Mouse (Mus musculus) limb, embryonic 14.5 days (tissue): ENCODE data around the gene Wdr20rt. TPM values are rescaled to one million over a fixed set of nuclear protein-coding genes. Genes with fewer than 3 reads are reported as not detected.

Source experiments
- ATAC-seq: fragments of 200-750 bp; cut with Nextera tagmentation; 2 replicates; pipeline ENCODE4 v1.8.0; 2017; ENCODE audit warnings: low read depth, moderate number of reproducible peaks, moderate TSS enrichment; ENCODE audit not compliant: low FRiP score
- DNase-seq: peaks from one replicate; pipeline ENCODE4 v3.0.0-alpha.2; 2015; ENCODE audit warnings: low spot score
- H3K27ac ChIP-seq: fragments of 300-500 bp; sonication (generic); replicated peaks from 2 replicates; pipeline ENCODE4 v1.5.1; 2014; ENCODE audit warnings: low read depth, mild to moderate bottlenecking, low read length, moderate library complexity, mixed read lengths
- H3K27me3 ChIP-seq: fragments of 300-500 bp; sonication (generic); 2 replicates; pipeline ENCODE4 v1.6.1; 2014; ENCODE audit warnings: low read length, mixed read lengths; ENCODE audit not compliant: control insufficient read depth, insufficient read depth
- H3K36me3 ChIP-seq: fragments of 300-500 bp; sonication (generic); 2 replicates; pipeline ENCODE4 v1.6.1; 2014; ENCODE audit warnings: mild to moderate bottlenecking, low read length, moderate library complexity, mixed read lengths; ENCODE audit not compliant: control insufficient read depth, insufficient read depth
- H3K4me1 ChIP-seq: fragments of 300-500 bp; sonication (generic); 2 replicates; pipeline ENCODE4 v1.6.1; 2014; ENCODE audit warnings: antibody characterized with exemption, low read length, mixed read lengths; ENCODE audit not compliant: control insufficient read depth, insufficient read depth
- H3K4me2 ChIP-seq: fragments of 300-500 bp; sonication (generic); replicated peaks from 2 replicates; pipeline ENCODE4 v1.6.1; 2014; ENCODE audit warnings: low read depth, mild to moderate bottlenecking, low read length, moderate library complexity; ENCODE audit not compliant: severe bottlenecking
- H3K4me3 ChIP-seq: fragments of 300-500 bp; sonication (generic); replicated peaks from 2 replicates; pipeline ENCODE4 v1.5.1; 2014; ENCODE audit warnings: low read length
- H3K9ac ChIP-seq: fragments of 300-500 bp; sonication (generic); 2 replicates; pipeline ENCODE4 v1.6.1; 2014; ENCODE audit warnings: mild to moderate bottlenecking, low read depth, low read length, moderate library complexity; ENCODE audit not compliant: severe bottlenecking
- H3K9me3 ChIP-seq: fragments of 300-500 bp; sonication (generic); 2 replicates; pipeline ENCODE4 v1.6.1; 2016; ENCODE audit warnings: low read length; ENCODE audit not compliant: control insufficient read depth
- POLR2A ChIP-seq: fragments of 200-500 bp; IDR thresholded peaks from 2 replicates; pipeline ENCODE4 v1.8.0; 2012; ENCODE audit warnings: inconsistent platforms, mild to moderate bottlenecking, moderate library complexity, borderline replicate concordance; ENCODE audit not compliant: insufficient read depth, insufficient read length; ENCODE audit errors: extremely low read depth
- WGBS: fragments of 180-500 bp; shearing (Covaris S2); extraction: QIAGEN DNeasy Blood & Tissue Kit; methylation state at CpG from one replicate; pipeline ENCODE4 v1.1.7; 2014; 5-methylcytosine and 5-hydroxymethylcytosine counted together
- polyA plus RNA-seq, 2 experiments: library from polyadenylated mRNA; depleted of rRNA in 1 of 2; stranded (reverse) in 1 of 2; unstranded in 1 of 2; fragments of >200 nt; fragmentation: Nextera tagmentation in 1 of 2; extraction: Ambion mirVana in 1 of 2; gene quantifications; 2 replicates each; pipeline versions ENCODE4 v1.2.1 to v1.2.3; 2012 to 2014

Gene Wdr20rt
- polyA plus RNA-seq (2012; rRNA removed), result not detected in 2 replicates
- polyA plus RNA-seq (2014; fragmentation: Nextera tagmentation; extraction: Ambion mirVana), result not detected in 2 replicates

DNA sequence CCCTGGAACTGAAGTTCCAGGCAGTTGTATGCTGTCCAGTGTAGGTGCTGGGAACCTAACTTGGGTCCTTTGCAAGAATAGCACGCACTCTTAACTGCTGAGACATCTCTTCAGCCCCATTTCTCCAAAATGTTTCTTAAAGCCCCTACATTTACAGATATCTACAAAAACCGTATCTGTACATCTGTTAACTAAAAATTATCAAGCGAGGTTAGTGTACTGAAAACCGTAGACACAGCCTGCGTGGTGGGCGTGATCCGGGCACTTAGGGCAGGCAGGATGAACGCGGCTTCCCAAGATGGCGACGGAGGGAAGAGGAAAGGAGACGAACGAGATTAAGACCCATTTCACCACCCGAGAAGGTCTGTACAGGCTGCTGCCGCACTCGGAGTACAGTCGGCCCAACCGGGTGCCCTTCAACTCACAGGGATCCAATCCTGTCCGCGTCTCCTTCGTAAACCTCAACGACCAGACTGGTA, at the start of gene Wdr20rt:
Gene Wdr20rt (plus strand): TSS at position 51 of the 479 bp plus-strand sequence.
- H3K27me3 ChIP-seq, result no peaks in the 10 kb centered on the region
- no peaks in the 10 kb centered on the region for H3K9me3 ChIP-seq
- no peak within 1 kb of the TSS for H3K27ac ChIP-seq
- ATAC-seq (no peak), DNase-seq (no peak)
- no peaks in the 10 kb centered on the region for H3K4me1 ChIP-seq
- no peak within 1 kb of the TSS for H3K4me3 ChIP-seq
- no peak for TF ChIP-seq POLR2A
- H3K4me2 ChIP-seq, result no peak within 1 kb of the TSS
- H3K9ac ChIP-seq, result no peak within 1 kb of the TSS
- WGBS, result 96% methylated on average over 22 of the region's 22 CpGs
- H3K36me3 ChIP-seq, result no peaks in the 10 kb centered on the region

DNA sequence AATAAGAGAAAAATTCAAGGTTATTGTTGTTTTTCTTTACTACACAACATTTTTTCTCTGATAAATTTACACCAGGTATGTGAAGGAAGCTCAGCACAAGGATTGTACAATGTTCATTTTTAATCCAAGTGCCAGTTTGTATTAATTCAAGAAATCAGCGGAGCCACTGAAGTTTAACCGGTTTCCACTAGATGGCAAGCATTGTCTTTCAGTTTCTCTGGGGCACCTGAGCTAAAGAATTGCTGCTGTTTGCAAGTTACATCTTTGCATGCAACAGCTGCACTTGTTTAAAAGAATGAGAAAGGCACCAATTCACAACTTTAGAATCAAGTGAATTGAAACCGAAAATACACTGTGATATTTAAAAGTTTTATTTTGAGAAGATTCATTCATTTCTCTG, 38.0 kb upstream of the Wdr20rt start:
- TF ChIP-seq POLR2A, result no peak
- Histone ChIP-seq H3K4me3 (no peak overlapping the region), H3K36me3 (no peaks in the 10 kb centered on the region), H3K4me1 (no peaks in the 10 kb centered on the region), H3K4me2 (no peak overlapping the region), H3K9ac (no peak overlapping the region), H3K27ac (no peak overlapping the region), H3K9me3 (no peaks in the 10 kb centered on the region), H3K27me3 (no peaks in the 10 kb centered on the region)
- no peak for DNase-seq
- no peak for ATAC-seq
- WGBS, result 51% methylated on average over 3 of the region's 3 CpGs

DNA sequence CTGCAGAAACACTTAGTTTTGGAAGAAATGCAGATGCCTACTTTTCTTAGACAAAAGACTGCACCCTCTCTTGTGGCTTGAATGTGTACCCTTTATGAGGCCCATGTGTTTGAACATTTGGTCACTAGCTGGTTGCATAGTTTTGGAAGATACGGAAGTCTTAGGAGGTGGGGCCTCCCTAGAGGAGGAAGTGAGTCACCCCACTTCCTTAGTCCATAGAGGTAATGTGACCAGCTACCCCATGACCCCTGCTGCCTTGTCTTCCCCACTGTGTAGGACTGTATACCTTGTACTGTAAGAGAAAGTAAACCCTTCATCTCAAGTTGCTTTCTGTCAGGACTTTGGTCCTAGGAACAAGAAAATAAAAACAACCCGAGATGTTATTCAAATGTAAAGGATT, 36.1 kb upstream of the Wdr20rt start:
- no peak for DNase-seq
- Histone ChIP-seq H3K27me3 (no peaks in the 10 kb centered on the region), H3K9me3 (no peaks in the 10 kb centered on the region), H3K4me3 (no peak overlapping the region), H3K9ac (no peak overlapping the region), H3K36me3 (no peaks in the 10 kb centered on the region), H3K4me2 (no peak overlapping the region), H3K27ac (no peak overlapping the region), H3K4me1 (no peaks in the 10 kb centered on the region)
- no peak for TF ChIP-seq POLR2A
- no peak for ATAC-seq
- WGBS, result 75% methylated on average over 2 of the region's 2 CpGs

DNA sequence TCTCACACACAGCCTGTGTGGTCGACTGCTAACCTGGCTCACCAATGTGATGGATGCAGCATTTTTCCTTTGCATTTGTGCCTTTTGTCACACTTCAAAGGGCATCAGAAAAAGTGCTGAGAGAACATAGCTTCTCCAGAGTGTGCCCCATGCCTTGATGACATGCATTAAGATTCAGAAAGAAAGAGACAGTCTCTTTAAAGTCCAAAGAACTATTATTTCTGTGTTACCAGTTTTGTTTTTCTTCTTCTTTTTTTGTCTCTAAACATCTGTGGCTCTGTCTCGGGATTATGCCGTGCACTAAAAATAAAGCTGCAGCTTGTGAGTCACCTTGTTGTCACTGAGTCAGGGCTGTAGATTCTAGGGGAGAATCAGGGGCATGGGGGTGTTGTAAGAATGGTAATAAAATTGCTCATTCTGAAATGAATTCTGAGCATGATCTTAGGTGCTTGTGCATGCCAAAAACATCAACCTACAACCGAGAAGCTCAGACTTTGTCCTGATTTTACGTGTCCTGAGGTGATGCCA, 31.2 kb upstream of the Wdr20rt start:
- ATAC-seq, result no peak
- no peaks in the 10 kb centered on the region for H3K4me1 ChIP-seq
- no peaks in the 10 kb centered on the region for H3K36me3 ChIP-seq
- H3K27ac ChIP-seq, result no peak overlapping the region
- no peak overlapping the region for H3K4me3 ChIP-seq
- H3K27me3 ChIP-seq, result no peaks in the 10 kb centered on the region
- H3K9ac ChIP-seq, result no peak overlapping the region
- 65% methylated on average over 5 of the region's 5 CpGs for WGBS
- no peaks in the 10 kb centered on the region for H3K9me3 ChIP-seq
- H3K4me2 ChIP-seq, result no peak overlapping the region
- no peak for DNase-seq
- no peak for TF ChIP-seq POLR2A

DNA sequence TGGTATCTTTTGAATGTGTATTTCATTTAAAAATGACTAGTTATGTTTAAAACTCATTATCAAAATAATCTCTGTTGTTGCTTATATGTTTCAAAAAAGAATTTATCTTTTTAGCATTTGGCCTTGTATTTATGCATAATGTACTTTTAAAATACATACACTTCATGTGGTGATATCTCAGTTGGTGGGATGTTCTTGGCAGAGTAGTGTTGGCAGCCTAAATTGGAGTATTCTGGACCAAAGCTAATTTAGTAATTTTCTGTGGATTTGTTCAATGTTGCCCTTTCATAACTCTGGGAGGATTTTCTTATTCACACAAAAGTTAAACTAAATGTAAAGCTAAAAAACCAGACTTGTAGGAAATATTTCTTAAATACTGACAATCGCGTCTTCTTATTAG, 23.5 kb upstream of the Wdr20rt start:
- WGBS, result 100% methylated on average over 2 of the region's 2 CpGs
- ATAC-seq (no peak), DNase-seq (no peak)
- Histone ChIP-seq H3K27me3 (no peaks in the 10 kb centered on the region), H3K9ac (no peak overlapping the region), H3K9me3 (no peaks in the 10 kb centered on the region), H3K36me3 (no peaks in the 10 kb centered on the region), H3K4me2 (no peak overlapping the region), H3K4me3 (no peak overlapping the region), H3K27ac (no peak overlapping the region), H3K4me1 (no peaks in the 10 kb centered on the region)
- no peak for TF ChIP-seq POLR2A
